Mouse (Mus musculus) layer of hippocampus, adult 8-10 months (tissue): ENCODE results near the gene 1600002K03Rik. TPM values are rescaled to one million over a fixed set of nuclear protein-coding genes. Genes with fewer than 3 reads are reported as not detected.
"Not testable (repeated sequence)": the region's sequence is repeated elsewhere in the genome, so short reads cannot be mapped to it uniquely, and the experiment has no call there.

Experiments used
- DNase-seq, 2 experiments: peaks; one replicate each; pipeline ENCODE4 v3.0.0; 2022; ENCODE audit warnings: low spot score in 2 of 2
- total RNA-seq, 4 experiments: library from RNA; stranded (reverse); gene quantifications; 2 replicates each; pipeline ENCODE4 v1.2.4; 2022

The 1600002K03Rik gene
- total RNA-seq, 4 experiments from 2014 or later: 1.8 to 9.0 (median 6.2) TPM

GRCm38 (mm10) chr10:80180823-80181222, 8.1 kb downstream of the 1600002K03Rik start:
- DNase-seq: no peak

GRCm38 (mm10) chr10:80182547-80182946, 9.8 kb downstream of the 1600002K03Rik start:
- DNase-seq: no peak

GRCm38 (mm10) chr10:80186649-80187048, 13.9 kb downstream of the 1600002K03Rik start:
- DNase-seq: no peak

GRCm38 (mm10) chr10:80187739-80188138, 15.0 kb downstream of the 1600002K03Rik start:
- DNase-seq: no peak

- no peak for DNase-seq
Observed at GRCm38 (mm10) chr10:80188453-80189024, 15.8 kb downstream of the 1600002K03Rik start.

GRCm38 (mm10) chr10:80189999-80190398, 17.3 kb downstream of the 1600002K03Rik start:
- DNase-seq: no peak

- no peak for DNase-seq
Observed at GRCm38 (mm10) chr10:80190491-80191051, 17.8 kb downstream of the 1600002K03Rik start.

GRCm38 (mm10) chr10:80193976-80194375, 21.2 kb downstream of the 1600002K03Rik start:
- DNase-seq: no peak

GRCm38 (mm10) chr10:80194441-80194840, 21.7 kb downstream of the 1600002K03Rik start:
- no peak for DNase-seq

GRCm38 (mm10) chr10:80196167-80196566, 23.4 kb downstream of the 1600002K03Rik start:
- no peak for DNase-seq

GRCm38 (mm10) chr10:80196778-80197581, 24.2 kb downstream of the 1600002K03Rik start:
- no peak for DNase-seq

GRCm38 (mm10) chr10:80199440-80200008, 26.8 kb downstream of the 1600002K03Rik start:
- DNase-seq: peak; percentile 69 to 76

- DNase-seq: no peak
Observed at GRCm38 (mm10) chr10:80200485-80200884, 27.7 kb downstream of the 1600002K03Rik start.

GRCm38 (mm10) chr10:80204055-80204454, 31.3 kb downstream of the 1600002K03Rik start:
- DNase-seq: no peak

- no peak for DNase-seq
Observed at GRCm38 (mm10) chr10:80207201-80207600, 34.5 kb downstream of the 1600002K03Rik start.

GRCm38 (mm10) chr10:80207676-80208075, 34.9 kb downstream of the 1600002K03Rik start:
- no peak for DNase-seq

- no peak for DNase-seq
Observed at GRCm38 (mm10) chr10:80208248-80208647, 35.5 kb downstream of the 1600002K03Rik start.

- no peak for DNase-seq
Observed at GRCm38 (mm10) chr10:80208841-80209371, 36.2 kb downstream of the 1600002K03Rik start.

- DNase-seq: not testable (repeated sequence)
Observed at GRCm38 (mm10) chr10:80211547-80212103, 38.9 kb downstream of the 1600002K03Rik start.

- no peak for DNase-seq
Observed at GRCm38 (mm10) chr10:80215048-80215772, 42.5 kb downstream of the 1600002K03Rik start.

GRCm38 (mm10) chr10:80220676-80221075, 47.9 kb downstream of the 1600002K03Rik start:
- DNase-seq: no peak
